Mouse (Mus musculus) intestine, embryonic 14.5 days (tissue): ENCODE measurements at regions not wholly inside any gene's neighbourhood (a gene's known extent, or its start where the extent isn't known, plus 50 kb on each side); places are given as distances from the start of the nearest gene placed in this dataset.
"Not testable (repeated sequence)": the region's sequence is repeated elsewhere in the genome, so short reads cannot be mapped to it uniquely, and the experiment has no call there.

Experiments
- ATAC-seq: fragments of 200-750 bp; cut with Nextera tagmentation; replicated peaks from 2 replicates; pipeline ENCODE4 v1.8.0; 2017; ENCODE audit warnings: low read depth, moderate number of reproducible peaks, moderate TSS enrichment, moderate library complexity; ENCODE audit not compliant: low FRiP score, low TSS enrichment
- DNase-seq: peaks from one replicate; pipeline ENCODE4 v3.0.0-alpha.2; 2018; ENCODE audit warnings: low spot score
- H3K27ac ChIP-seq: fragments of 300-500 bp; sonication (generic); 2 replicates; pipeline ENCODE4 v1.5.1; 2014; ENCODE audit warnings: low read depth, mild to moderate bottlenecking, control low read depth
- H3K27me3 ChIP-seq: fragments of 300-500 bp; sonication (generic); replicated peaks from 2 replicates; pipeline ENCODE4 v1.6.1; 2014; ENCODE audit warnings: low read length, control low read depth; ENCODE audit not compliant: control insufficient read depth, insufficient read depth
- H3K36me3 ChIP-seq: fragments of 300-500 bp; sonication (generic); 2 replicates; pipeline ENCODE4 v1.6.1; 2014; ENCODE audit warnings: low read length, control low read depth; ENCODE audit not compliant: control insufficient read depth, insufficient read depth
- H3K4me1 ChIP-seq: fragments of 300-500 bp; sonication (generic); replicated peaks from 2 replicates; pipeline ENCODE4 v1.6.1; 2014; ENCODE audit warnings: low read length, control low read depth, mixed read lengths; ENCODE audit not compliant: control insufficient read depth, insufficient read depth
- H3K4me2 ChIP-seq: fragments of 300-500 bp; sonication (generic); 2 replicates; pipeline ENCODE4 v1.6.1; 2014; ENCODE audit warnings: low read length
- H3K4me3 ChIP-seq: fragments of 300-500 bp; sonication (generic); 2 replicates; pipeline ENCODE4 v1.5.1; 2014; ENCODE audit warnings: low read depth, low read length, control low read depth, mixed read lengths
- H3K9ac ChIP-seq: fragments of 300-500 bp; sonication (generic); 2 replicates; pipeline ENCODE4 v1.6.1; 2014; ENCODE audit warnings: mild to moderate bottlenecking, low read length
- H3K9me3 ChIP-seq: fragments of 300-500 bp; sonication (generic); 2 replicates; pipeline ENCODE4 v1.6.1; 2016; ENCODE audit warnings: low read length, control low read depth; ENCODE audit not compliant: control insufficient read depth
- WGBS: fragments of 180-500 bp; shearing (Covaris S2); extraction: QIAGEN DNeasy Blood & Tissue Kit; methylation state at CpG from one replicate; pipeline ENCODE4 v1.1.7; 2014; 5-methylcytosine and 5-hydroxymethylcytosine counted together

- no peak overlapping the region for H3K4me3 ChIP-seq
- H3K27ac ChIP-seq: no peak overlapping the region
- DNase-seq: no peak
- H3K9ac ChIP-seq: no peak overlapping the region
- no peaks in the 10 kb centered on the region for H3K27me3 ChIP-seq
- H3K36me3 ChIP-seq: no peaks in the 10 kb centered on the region
- H3K9me3 ChIP-seq: no peaks in the 10 kb centered on the region
- H3K4me1 ChIP-seq: no peaks in the 10 kb centered on the region
- no peak overlapping the region for H3K4me2 ChIP-seq
- ATAC-seq: no peak
Measured at GRCm38 (mm10) chr3:16533643-16534042, 527.4 kb upstream of the Gm5150 start.

GRCm38 (mm10) chr3:16527511-16527910, 521.3 kb upstream of the Gm5150 start:
- H3K27me3 ChIP-seq, H3K9me3 ChIP-seq, H3K4me2 ChIP-seq, ATAC-seq, H3K9ac ChIP-seq, H3K4me3 ChIP-seq, H3K4me1 ChIP-seq, DNase-seq, H3K27ac ChIP-seq, H3K36me3 ChIP-seq: not testable (repeated sequence)
- 91% methylated on average over 6 of the region's 6 CpGs for WGBS

- WGBS: 55% methylated on average over 3 of the region's 3 CpGs
- not testable (repeated sequence) for H3K27ac ChIP-seq, ATAC-seq, H3K36me3 ChIP-seq, H3K4me1 ChIP-seq, H3K9ac ChIP-seq, H3K9me3 ChIP-seq, H3K27me3 ChIP-seq, H3K4me2 ChIP-seq, DNase-seq, H3K4me3 ChIP-seq
Measured at GRCm38 (mm10) chr3:16488431-16488830, 482.2 kb upstream of the Gm5150 start.

- ATAC-seq (no peak), DNase-seq (no peak)
- no peaks in the 10 kb centered on the region for H3K27me3 ChIP-seq
- H3K36me3 ChIP-seq: no peaks in the 10 kb centered on the region
- H3K4me3 ChIP-seq: no peak overlapping the region
- H3K4me2 ChIP-seq: no peak overlapping the region
- H3K4me1 ChIP-seq: no peaks in the 10 kb centered on the region
- H3K9me3 ChIP-seq: no peaks in the 10 kb centered on the region
- no peak overlapping the region for H3K9ac ChIP-seq
- 83% methylated on average over 1 of the region's 1 CpGs for WGBS
- H3K27ac ChIP-seq: no peak overlapping the region
Measured at GRCm38 (mm10) chr3:16482750-16483149, 476.5 kb upstream of the Gm5150 start.

- Histone ChIP-seq H3K9me3 (no peaks in the 10 kb centered on the region), H3K4me2 (no peak overlapping the region), H3K4me1 (no peaks in the 10 kb centered on the region), H3K9ac (no peak overlapping the region), H3K27me3 (no peaks in the 10 kb centered on the region), H3K36me3 (no peaks in the 10 kb centered on the region), H3K4me3 (no peak overlapping the region), H3K27ac (no peak overlapping the region)
- ATAC-seq (no peak), DNase-seq (no peak)
- WGBS: 83% methylated on average over 1 of the region's 1 CpGs
Measured at GRCm38 (mm10) chr3:16471360-16471759, 465.1 kb upstream of the Gm5150 start.

GRCm38 (mm10) chr3:16466388-16466787, 460.2 kb upstream of the Gm5150 start:
- ATAC-seq (no peak), DNase-seq (peak; percentile 81)
- Histone ChIP-seq H3K9ac (no peak overlapping the region), H3K36me3 (no peaks in the 10 kb centered on the region), H3K4me3 (no peak overlapping the region), H3K4me1 (no peaks in the 10 kb centered on the region), H3K4me2 (peak overlapping the region; percentile 20; the same call in 1 of the 2 replicates), H3K9me3 (no peaks in the 10 kb centered on the region), H3K27ac (no peak overlapping the region), H3K27me3 (no peaks in the 10 kb centered on the region)
- 15% methylated on average over 9 of the region's 9 CpGs for WGBS

GRCm38 (mm10) chr3:16465357-16465756, 459.1 kb upstream of the Gm5150 start:
- H3K27ac ChIP-seq: no peak overlapping the region
- 58% methylated on average over 3 of the region's 3 CpGs for WGBS
- no peaks in the 10 kb centered on the region for H3K4me1 ChIP-seq
- no peak for DNase-seq
- H3K27me3 ChIP-seq: no peaks in the 10 kb centered on the region
- ATAC-seq: no peak
- no peaks in the 10 kb centered on the region for H3K9me3 ChIP-seq
- no peak overlapping the region for H3K4me2 ChIP-seq
- H3K9ac ChIP-seq: no peak overlapping the region
- H3K36me3 ChIP-seq: no peaks in the 10 kb centered on the region
- H3K4me3 ChIP-seq: no peak overlapping the region

- DNase-seq: no peak
- ATAC-seq: no peak
- no peaks in the 10 kb centered on the region for H3K9me3 ChIP-seq
- H3K27me3 ChIP-seq: no peaks in the 10 kb centered on the region
- no peaks in the 10 kb centered on the region for H3K36me3 ChIP-seq
- no peaks in the 10 kb centered on the region for H3K4me1 ChIP-seq
- WGBS: 78% methylated on average over 2 of the region's 2 CpGs
- H3K4me3 ChIP-seq: no peak overlapping the region
- H3K27ac ChIP-seq: no peak overlapping the region
- H3K4me2 ChIP-seq: no peak overlapping the region
- H3K9ac ChIP-seq: no peak overlapping the region
Measured at GRCm38 (mm10) chr3:16464301-16464700, 458.1 kb upstream of the Gm5150 start.

GRCm38 (mm10) chr3:16433033-16433432, 426.8 kb upstream of the Gm5150 start:
- no peak for DNase-seq
- Histone ChIP-seq H3K27ac (no peak overlapping the region), H3K9ac (no peak overlapping the region), H3K36me3 (no peaks in the 10 kb centered on the region), H3K27me3 (no peaks in the 10 kb centered on the region), H3K4me1 (no peaks in the 10 kb centered on the region), H3K4me2 (no peak overlapping the region), H3K9me3 (no peaks in the 10 kb centered on the region), H3K4me3 (no peak overlapping the region)
- no peak for ATAC-seq
